9 mouse cellular contexts compared by ENCODE assay signal in genomic region chr4:126200656-126201055, GRCm38 (mm10). TPM values are rescaled to one million over a fixed set of nuclear protein-coding genes. Genes with fewer than 3 reads are reported as not detected.
DNase-seq lines count a peak whose midpoint lies in the region; ATAC-seq and TF ChIP-seq lines count a peak whose summit lies in the region.
"Had no signal": no experiment of that assay in that cellular context is flagged by ENCODE, and none has a peak within 500 bp of the region (broad histone marks: within the 10 kb centered on the region; RNA-seq: fewer than 3 reads in every experiment).

No protein-coding gene starts in this region.

- H3K79me2 ChIP-seq in macrophage (ENCODE audit: inconsistent target): peaks cover 61% of the 10 kb centered on the region

- peak overlapping the region; percentile 68 for H3K4me2 ChIP-seq in heart, embryonic 15.5 days
- peak overlapping the region; percentile 71 for H3K4me2 ChIP-seq in hindbrain, embryonic 11.5 days (replicated peaks; ENCODE audit: low read depth, low read length)

- no peak for TF ChIP-seq CTCF in bone marrow, adult 2 months (IDR thresholded peaks at IDR 0.05; ENCODE audit: control insufficient read depth, insufficient read depth, low read length)

- H3K36me3 ChIP-seq in heart, embryonic 15.5 days: no peaks in the 10 kb centered on the region
- no peaks in the 10 kb centered on the region for H3K36me3 ChIP-seq in hindbrain, embryonic 11.5 days (ENCODE audit: control insufficient read depth, insufficient read depth, low read length)
- H3K36me3 ChIP-seq in macrophage (ENCODE audit: inconsistent target): no peaks in the 10 kb centered on the region

- H3K9ac ChIP-seq in heart, embryonic 15.5 days: peak overlapping the region; percentile 91
- no peak overlapping the region; the same call in 1 of the 2 replicates for H3K9ac ChIP-seq in hindbrain, embryonic 11.5 days (ENCODE audit: low read depth, low read length)

- H3K4me3 ChIP-seq in heart, embryonic 15.5 days: peak overlapping the region; percentile 83
- peak overlapping the region; percentile 62 for H3K4me3 ChIP-seq in bone marrow, adult 2 months (replicated peaks; ENCODE audit: control insufficient read depth, low read depth, low read length)
- H3K4me3 ChIP-seq in hindbrain, embryonic 11.5 days (ENCODE audit: low read depth, low read length): peak overlapping the region; percentile 76; the same call in 1 of the 2 replicates
- peak overlapping the region; percentile 64 for H3K4me3 ChIP-seq in macrophage (ENCODE audit: inconsistent target)

- TF ChIP-seq POLR2A in bone marrow, adult 2 months (IDR thresholded peaks at IDR 0.05; ENCODE audit: borderline replicate concordance, control insufficient read depth, low read depth, low read length): no peak

- ATAC-seq in heart, embryonic 15.5 days (replicated peaks; ENCODE audit: insufficient number of reproducible peaks, insufficient read depth, low FRiP score, low read depth): no peak
- ATAC-seq in hindbrain, embryonic 11.5 days (ENCODE audit: low FRiP score): no peak
- ATAC-seq in granulocyte monocyte progenitor cell, adult 5-6 weeks (replicated peaks; ENCODE audit: poor library complexity, severe bottlenecking): no peak
- ATAC-seq: Patski had no signal

- WGBS in heart, embryonic 15.5 days: 25% methylated on average over 2 of the region's 2 CpGs
- WGBS in bone marrow, adult 2 months: 26% methylated on average over 2 of the region's 2 CpGs
- 77% methylated on average over 2 of the region's 2 CpGs for WGBS in hindbrain, embryonic 11.5 days
- WGBS in macrophage (ENCODE audit: missing documents): 39% methylated on average over 2 of the region's 2 CpGs

- H3K27me3 ChIP-seq in heart, embryonic 15.5 days: no peaks in the 10 kb centered on the region
- no peaks in the 10 kb centered on the region for H3K27me3 ChIP-seq in hindbrain, embryonic 11.5 days (ENCODE audit: control insufficient read depth, insufficient read depth, low read length)
- H3K27me3 ChIP-seq: Patski had no signal

- H3K9me3 ChIP-seq in heart, embryonic 15.5 days (replicated peaks): no peaks in the 10 kb centered on the region
- H3K9me3 ChIP-seq in hindbrain, embryonic 11.5 days (ENCODE audit: control insufficient read depth, low read length): no peaks in the 10 kb centered on the region

- H3K27ac ChIP-seq in heart, embryonic 15.5 days: peak overlapping the region; percentile 99
- H3K27ac ChIP-seq in bone marrow, adult 2 months (ENCODE audit: control insufficient read depth, insufficient read depth, low read depth, low read length, poor library complexity): no peak overlapping the region
- H3K27ac ChIP-seq in hindbrain, embryonic 11.5 days (ENCODE audit: low read depth, low read length): no peak overlapping the region
- H3K27ac ChIP-seq in macrophage: peak overlapping the region; percentile 81

- H3K4me1 ChIP-seq in heart, embryonic 15.5 days (replicated peaks): peaks cover 52% of the 10 kb centered on the region
- peaks cover 10% of the 10 kb centered on the region for H3K4me1 ChIP-seq in bone marrow, adult 2 months (ENCODE audit: control insufficient read depth, insufficient read depth, low read length)
- H3K4me1 ChIP-seq in hindbrain, embryonic 11.5 days (replicated peaks; ENCODE audit: control insufficient read depth, insufficient read depth, low read length): no peaks in the 10 kb centered on the region; the same call in 1 of the 2 replicates

- DNase-seq in heart, postnatal 4 days: no peak
- no peak for DNase-seq in hindbrain, embryonic 11.5 days (ENCODE audit: low spot score)
- no peak for DNase-seq in thymus, postnatal 0 days (ENCODE audit: low spot score)
- DNase-seq in left cerebral cortex, adult 18-20 months (ENCODE audit: low spot score in 2 of 2): no peak

RNA-seq across cellular contexts. Expression of gene Thrap3, which starts 1.9 kb away (rescaled TPM):
- polyA plus RNA-seq in heart, embryonic 15.5 days (2015; fragmentation: Nextera tagmentation; extraction: Ambion mirVana): 129 and 149 TPM in 2 replicates
- total RNA-seq in heart, postnatal 4 days (2021): 100 to 1,000 TPM; 226 TPM
- polyA plus RNA-seq in bone marrow, adult 2 months (2011; ENCODE audit: insufficient read depth, insufficient read length, low replicate concordance, missing spikeins): 133 and 198 TPM in 2 replicates
- 191 and 228 TPM in 2 replicates for polyA plus RNA-seq in hindbrain, embryonic 11.5 days (2014; fragmentation: Nextera tagmentation; extraction: Ambion mirVana)
- total RNA-seq in macrophage (2018; cell fraction: chromatin; rRNA removed): 1,000 to 10,000 TPM in 11 of 26 experiments, 100 to 1,000 TPM in 15; 773 to 1,275 (median 979) TPM
- 100 to 1,000 TPM in 24 of 26 experiments, 10 to 100 TPM in 2; 90.2 to 183 (median 118) TPM for total RNA-seq in macrophage (2018; cell fraction: cytosol; rRNA removed)
- total RNA-seq in macrophage (2018; cell fraction: nucleus; rRNA removed): 100 to 1,000 TPM; 424 to 709 (median 586) TPM
- polyA plus RNA-seq in macrophage (2018): 109 to 345 TPM (median 123 TPM) in 3 replicates
- 173 and 202 TPM in 2 replicates for polyA plus RNA-seq in thymus, postnatal 0 days (2015; fragmentation: Nextera tagmentation; extraction: Ambion mirVana)
- 215 and 267 TPM in 2 replicates for total RNA-seq in granulocyte monocyte progenitor cell, adult 5-6 weeks (2014; fragmentation: Nextera tagmentation)
- 304 and 361 TPM in 2 replicates for total RNA-seq in granulocyte monocyte progenitor cell, adult 5-6 weeks (2017)
- total RNA-seq in left cerebral cortex, adult 18-20 months (2021): 100 to 1,000 TPM; 132 to 156 TPM

RNA-seq across cellular contexts. Expression of gene Sh3d21, which starts 37.4 kb away (rescaled TPM):
- polyA plus RNA-seq in heart, embryonic 15.5 days (2015; fragmentation: Nextera tagmentation; extraction: Ambion mirVana): 3.3 and 4.1 TPM in 2 replicates
- 1 to 10 TPM; 1.6 to 1.8 TPM for total RNA-seq in heart, postnatal 4 days (2021)
- 1.0 TPM in 1 of 2 replicates, not detected in the other for polyA plus RNA-seq in bone marrow, adult 2 months (2011; ENCODE audit: insufficient read depth, insufficient read length, low replicate concordance, missing spikeins)
- 2.0 and 2.7 TPM in 2 replicates for polyA plus RNA-seq in hindbrain, embryonic 11.5 days (2014; fragmentation: Nextera tagmentation; extraction: Ambion mirVana)
- total RNA-seq in macrophage (2018; cell fraction: chromatin; rRNA removed): 10 to 100 TPM in 13 of 26 experiments, 1 to 10 TPM in 13; 1.8 to 56.2 (median 10.6) TPM
- total RNA-seq in macrophage (2018; cell fraction: cytosol; rRNA removed): 1 to 10 TPM in 19 of 26 experiments, under 1 TPM in 7; 0.39 to 5.8 (median 1.6) TPM
- 10 to 100 TPM in 7 of 26 experiments, 1 to 10 TPM in 16, under 1 TPM in 3; 0.49 to 20.7 (median 6.4) TPM for total RNA-seq in macrophage (2018; cell fraction: nucleus; rRNA removed)
- polyA plus RNA-seq in macrophage (2018): 0.38 to 0.59 TPM (median 0.58 TPM) in 3 replicates
- 2.2 and 2.7 TPM in 2 replicates for polyA plus RNA-seq in thymus, postnatal 0 days (2015; fragmentation: Nextera tagmentation; extraction: Ambion mirVana)
- 0.15 and 1.5 TPM in 2 replicates for total RNA-seq in granulocyte monocyte progenitor cell, adult 5-6 weeks (2014; fragmentation: Nextera tagmentation)
- 0.36 and 0.39 TPM in 2 replicates for total RNA-seq in granulocyte monocyte progenitor cell, adult 5-6 weeks (2017)
- under 1 TPM; 0.59 to 0.77 TPM for total RNA-seq in left cerebral cortex, adult 18-20 months (2021)

RNA-seq across cellular contexts. Expression of gene Eva1b, which starts 53.1 kb away (rescaled TPM):
- polyA plus RNA-seq in heart, embryonic 15.5 days (2015; fragmentation: Nextera tagmentation; extraction: Ambion mirVana): 28.0 and 37.7 TPM in 2 replicates
- 10 to 100 TPM; 27.3 to 29.3 TPM for total RNA-seq in heart, postnatal 4 days (2021)
- polyA plus RNA-seq in bone marrow, adult 2 months (2011; ENCODE audit: insufficient read depth, insufficient read length, low replicate concordance, missing spikeins): 5.7 and 7.1 TPM in 2 replicates
- 33.1 and 36.0 TPM in 2 replicates for polyA plus RNA-seq in hindbrain, embryonic 11.5 days (2014; fragmentation: Nextera tagmentation; extraction: Ambion mirVana)
- 10 to 100 TPM in 22 of 26 experiments, 1 to 10 TPM in 4; 5.5 to 52.5 (median 24.9) TPM for total RNA-seq in macrophage (2018; cell fraction: chromatin; rRNA removed)
- 10 to 100 TPM in 25 of 26 experiments, 1 to 10 TPM in 1; 9.7 to 59.7 (median 31.6) TPM for total RNA-seq in macrophage (2018; cell fraction: cytosol; rRNA removed)
- total RNA-seq in macrophage (2018; cell fraction: nucleus; rRNA removed): 10 to 100 TPM; 10.2 to 90.6 (median 43.6) TPM
- polyA plus RNA-seq in macrophage (2018): 4.4 to 20.0 TPM (median 6.2 TPM) in 3 replicates
- polyA plus RNA-seq in thymus, postnatal 0 days (2015; fragmentation: Nextera tagmentation; extraction: Ambion mirVana): 28.2 and 28.7 TPM in 2 replicates
- 0.73 and 1.1 TPM in 2 replicates for total RNA-seq in granulocyte monocyte progenitor cell, adult 5-6 weeks (2014; fragmentation: Nextera tagmentation)
- total RNA-seq in granulocyte monocyte progenitor cell, adult 5-6 weeks (2017): 1.0 and 2.4 TPM in 2 replicates
- total RNA-seq in left cerebral cortex, adult 18-20 months (2021): 1 to 10 TPM; 2.4 to 2.9 TPM

RNA-seq across cellular contexts. Expression of gene Map7d1, which starts 55.5 kb away (rescaled TPM):
- 39.4 and 50.7 TPM in 2 replicates for polyA plus RNA-seq in heart, embryonic 15.5 days (2015; fragmentation: Nextera tagmentation; extraction: Ambion mirVana)
- total RNA-seq in heart, postnatal 4 days (2021): 100 to 1,000 TPM; 182 to 197 TPM
- polyA plus RNA-seq in bone marrow, adult 2 months (2011; ENCODE audit: insufficient read depth, insufficient read length, low replicate concordance, missing spikeins): 28.7 and 45.5 TPM in 2 replicates
- 54.6 and 65.5 TPM in 2 replicates for polyA plus RNA-seq in hindbrain, embryonic 11.5 days (2014; fragmentation: Nextera tagmentation; extraction: Ambion mirVana)
- total RNA-seq in macrophage (2018; cell fraction: chromatin; rRNA removed): 100 to 1,000 TPM in 25 of 26 experiments, 10 to 100 TPM in 1; 97.4 to 591 (median 259) TPM
- total RNA-seq in macrophage (2018; cell fraction: cytosol; rRNA removed): 100 to 1,000 TPM; 123 to 196 (median 163) TPM
- total RNA-seq in macrophage (2018; cell fraction: nucleus; rRNA removed): 100 to 1,000 TPM; 107 to 224 (median 158) TPM
- polyA plus RNA-seq in macrophage (2018): 105 to 157 TPM (median 139 TPM) in 3 replicates
- 15.9 and 18.2 TPM in 2 replicates for polyA plus RNA-seq in thymus, postnatal 0 days (2015; fragmentation: Nextera tagmentation; extraction: Ambion mirVana)
- 20.6 and 25.6 TPM in 2 replicates for total RNA-seq in granulocyte monocyte progenitor cell, adult 5-6 weeks (2014; fragmentation: Nextera tagmentation)
- total RNA-seq in granulocyte monocyte progenitor cell, adult 5-6 weeks (2017): 12.8 and 20.2 TPM in 2 replicates
- 100 to 1,000 TPM; 251 to 254 TPM for total RNA-seq in left cerebral cortex, adult 18-20 months (2021)

Comparison
In these comparisons a context has a peak if more than half of its experiments do, and no peak if none do; other contexts are left out.
1. H3K27ac ChIP-seq: peak in heart, embryonic 15.5 days (single experiment) and macrophage (single experiment); none in bone marrow, adult 2 months (single experiment) and hindbrain, embryonic 11.5 days (single experiment).
2. Peak in every context shown above with its lines, with median percentiles within 50 percentile points of each other: H3K4me3 ChIP-seq.